Mouse (Mus musculus): ENCODE measurements around the gene Padi1. TPM values are rescaled to one million over a fixed set of nuclear protein-coding genes. Genes with fewer than 3 reads are reported as not detected.

Padi1 gene
- polyA plus RNA-seq, 1 experiment from 2014 or later: not detected

DNA sequence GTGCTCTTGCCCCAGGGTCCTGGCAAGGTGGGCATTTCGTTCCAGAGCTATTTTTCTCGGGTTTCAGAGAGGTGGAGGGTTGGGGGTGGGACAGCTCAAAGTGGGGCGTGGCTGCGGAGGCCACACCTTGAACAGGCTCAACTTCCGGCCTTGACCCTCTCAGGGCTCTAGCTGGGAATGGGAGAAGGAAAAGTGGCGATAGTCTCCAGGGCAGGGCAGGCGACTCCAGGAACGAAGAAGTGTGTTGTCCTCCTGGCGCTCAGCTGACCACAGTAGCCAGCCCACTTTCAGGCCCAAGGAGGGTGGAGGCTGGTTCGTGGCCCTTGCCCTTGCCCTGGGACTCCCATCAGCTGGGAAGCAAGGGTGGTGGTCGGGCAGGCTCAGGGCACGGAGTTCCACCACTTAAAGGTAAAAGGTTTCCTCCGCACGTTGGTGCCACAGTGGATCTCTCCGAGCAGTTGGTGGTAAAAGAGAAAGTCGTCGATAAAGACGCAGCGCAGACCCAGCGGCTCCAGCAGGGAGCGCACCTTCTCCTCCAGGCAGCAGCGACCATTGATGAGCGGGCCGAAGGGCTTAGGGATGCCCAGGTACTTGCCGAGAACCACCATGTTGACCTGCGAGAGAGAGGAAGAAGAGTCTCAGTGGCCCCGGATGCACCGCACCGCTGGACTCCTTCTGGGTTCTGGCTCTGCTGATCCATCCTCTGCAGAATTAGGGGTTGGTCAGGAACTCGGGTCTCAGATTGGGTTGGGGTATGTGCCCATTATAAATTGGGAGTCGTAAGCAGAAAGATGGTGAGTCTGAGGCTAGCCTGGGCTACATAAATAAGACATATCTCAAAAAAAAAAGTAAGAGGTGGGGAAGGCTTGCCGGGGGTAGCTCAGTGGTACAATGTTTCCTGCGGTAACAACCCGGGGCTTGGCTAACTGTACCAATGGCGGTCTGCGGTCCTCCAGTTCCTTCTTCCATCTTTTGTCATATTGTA, 31.0 kb downstream of the Padi1 start:
- peaks cover 38% of the 10 kb centered on the region for H3K4me1 ChIP-seq (replicated peaks)
- no peak overlapping the region for H3K9ac ChIP-seq
- peaks cover 37% of the 10 kb centered on the region; the same call in 1 of the 2 replicates for H3K27me3 ChIP-seq
- no peaks in the 10 kb centered on the region for H3K9me3 ChIP-seq
- ATAC-seq (ENCODE audit: low FRiP score): no peak
- no peaks in the 10 kb centered on the region for H3K36me3 ChIP-seq
- H3K4me2 ChIP-seq: peak overlapping the region; percentile 39
- 23% methylated on average over 36 of the region's 36 CpGs for WGBS
- no peak overlapping the region for H3K27ac ChIP-seq
- peak overlapping the region; percentile 8; the same call in 1 of the 2 replicates for H3K4me3 ChIP-seq

DNA sequence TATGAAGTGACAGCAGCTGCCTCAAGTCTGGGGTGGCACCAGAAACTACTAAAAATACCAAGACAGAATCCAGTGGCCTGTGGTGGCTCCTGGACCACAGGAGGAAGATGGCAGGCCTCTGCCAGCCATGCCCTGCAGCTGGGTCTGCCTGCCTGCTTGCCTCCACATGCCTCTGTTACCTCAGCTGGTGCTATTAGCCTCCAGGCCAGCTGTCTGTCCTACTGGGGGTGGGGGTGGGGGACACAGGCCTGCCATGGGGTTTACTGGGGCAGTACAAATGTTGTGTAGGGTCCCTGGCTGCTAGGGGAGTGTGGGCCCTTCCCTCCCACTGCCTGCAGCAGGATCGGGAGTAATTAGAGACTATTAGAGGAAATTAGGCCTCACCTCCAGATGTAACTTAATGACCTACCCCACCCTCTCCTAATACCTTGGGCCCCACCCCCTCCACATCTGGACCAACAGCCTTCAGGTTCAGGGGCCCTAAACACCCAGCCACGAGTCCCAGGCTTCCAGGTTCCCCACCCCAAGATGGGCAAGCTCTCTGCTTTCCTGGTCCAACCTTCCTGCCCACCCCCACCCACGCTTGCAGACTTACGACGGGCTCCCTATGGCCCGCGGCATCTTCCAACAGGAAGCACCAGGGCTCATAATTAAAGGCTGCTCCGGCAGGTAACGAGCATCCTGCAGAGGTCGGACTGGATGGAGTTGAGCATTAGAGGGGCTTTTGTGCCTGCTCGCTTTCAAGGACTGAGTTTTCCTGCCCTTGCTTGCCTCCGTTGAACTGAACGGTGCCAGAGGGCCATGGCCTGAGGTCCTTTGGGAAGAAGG, 32.0 kb downstream of the Padi1 start:
- no peak for ATAC-seq (ENCODE audit: low FRiP score)
- Histone ChIP-seq H3K4me2 (peak overlapping the region; percentile 39), H3K9me3 (no peaks in the 10 kb centered on the region)

GRCm38 (mm10) chr4:140812609-140813008, 33.0 kb downstream of the Padi1 start:
- ATAC-seq (ENCODE audit: low FRiP score): no peak
- Histone ChIP-seq H3K36me3 (no peaks in the 10 kb centered on the region), H3K4me1 (replicated peaks) (peaks cover 38% of the 10 kb centered on the region), H3K4me3 (no peak overlapping the region), H3K27ac (no peak overlapping the region), H3K27me3 (peaks cover 37% of the 10 kb centered on the region; the same call in 1 of the 2 replicates), H3K4me2 (no peak overlapping the region), H3K9me3 (no peaks in the 10 kb centered on the region), H3K9ac (no peak overlapping the region)
- WGBS: 36% methylated on average over 12 of the region's 14 CpGs

More for the DNA sequence above, 32.0 kb downstream of the Padi1 start:
- Histone ChIP-seq H3K4me1 (replicated peaks) (peaks cover 38% of the 10 kb centered on the region), H3K4me3 (no peak overlapping the region), H3K27ac (no peak overlapping the region), H3K27me3 (peaks cover 37% of the 10 kb centered on the region; the same call in 1 of the 2 replicates), H3K9ac (no peak overlapping the region), H3K36me3 (no peaks in the 10 kb centered on the region)
- 35% methylated on average over 13 of the region's 13 CpGs for WGBS

GRCm38 (mm10) chr4:140812191-140812590, 33.4 kb downstream of the Padi1 start:
- no peak overlapping the region for H3K4me2 ChIP-seq
- no peak overlapping the region for H3K4me3 ChIP-seq
- H3K27ac ChIP-seq: no peak overlapping the region
- peaks cover 37% of the 10 kb centered on the region; the same call in 1 of the 2 replicates for H3K27me3 ChIP-seq
- 80% methylated on average over 8 of the region's 8 CpGs for WGBS
- no peak overlapping the region; the same call in 1 of the 2 replicates for H3K9ac ChIP-seq
- H3K4me1 ChIP-seq (replicated peaks): peaks cover 38% of the 10 kb centered on the region
- no peaks in the 10 kb centered on the region for H3K9me3 ChIP-seq
- no peak for ATAC-seq (ENCODE audit: low FRiP score)
- H3K36me3 ChIP-seq: no peaks in the 10 kb centered on the region

- Histone ChIP-seq H3K4me1 (replicated peaks) (peaks cover 26% of the 10 kb centered on the region), H3K27ac (no peak within 1 kb of the TSS), H3K9ac (no peak within 1 kb of the TSS), H3K36me3 (no peaks in the 10 kb centered on the region), H3K4me3 (no peak within 1 kb of the TSS), H3K4me2 (no peak within 1 kb of the TSS), H3K27me3 (peaks cover 31% of the 10 kb centered on the region; the same call in 1 of the 2 replicates), H3K9me3 (no peaks in the 10 kb centered on the region)
- ATAC-seq (ENCODE audit: low FRiP score): no peak
- 78% methylated on average over 15 of the region's 16 CpGs for WGBS
Observed at GRCm38 (mm10) chr4:140810458-140811260, 34.9 kb downstream of the Padi1 start, which contains the start of gene Padi3. TSS of gene Padi3 (minus strand) at chr4:140810648.

DNA sequence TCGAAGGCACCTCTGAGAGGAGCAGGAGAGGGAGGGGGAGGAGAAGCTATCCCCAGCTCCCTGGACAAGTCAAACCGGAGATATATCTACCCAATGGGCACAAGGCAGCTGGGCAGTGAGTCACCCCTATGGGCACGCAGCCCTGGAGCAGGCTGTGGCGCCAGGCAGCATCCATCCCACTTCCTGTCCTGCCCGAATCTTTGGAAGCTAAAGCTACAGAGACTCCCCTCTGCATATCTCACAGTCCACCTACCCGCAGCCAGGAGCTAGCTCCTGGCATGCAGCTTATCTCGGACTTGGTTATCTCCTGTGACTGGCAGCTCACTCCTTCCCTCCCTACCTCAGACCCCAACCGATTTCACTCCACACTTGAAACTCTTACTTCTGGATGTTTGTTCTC, 36.5 kb downstream of the Padi1 start:
- no peak for ATAC-seq (ENCODE audit: low FRiP score)
- Histone ChIP-seq H3K4me3 (no peak overlapping the region), H3K9ac (no peak overlapping the region), H3K4me2 (no peak overlapping the region), H3K4me1 (replicated peaks) (peaks cover 20% of the 10 kb centered on the region), H3K27me3 (peaks cover 18% of the 10 kb centered on the region; the same call in 1 of the 2 replicates), H3K36me3 (no peaks in the 10 kb centered on the region), H3K9me3 (no peaks in the 10 kb centered on the region), H3K27ac (no peak overlapping the region)
- 83% methylated on average over 8 of the region's 8 CpGs for WGBS

- no peak overlapping the region for H3K4me2 ChIP-seq
- H3K27me3 ChIP-seq: no peaks in the 10 kb centered on the region
- 88% methylated on average over 9 of the region's 9 CpGs for WGBS
- H3K4me3 ChIP-seq: no peak overlapping the region
- H3K36me3 ChIP-seq: no peaks in the 10 kb centered on the region
- no peaks in the 10 kb centered on the region for H3K4me1 ChIP-seq (replicated peaks)
- no peak overlapping the region for H3K27ac ChIP-seq
- no peak overlapping the region for H3K9ac ChIP-seq
- no peaks in the 10 kb centered on the region for H3K9me3 ChIP-seq
- no peak for ATAC-seq (ENCODE audit: low FRiP score)
Observed at GRCm38 (mm10) chr4:140804601-140805000, 41.0 kb downstream of the Padi1 start.

DNA sequence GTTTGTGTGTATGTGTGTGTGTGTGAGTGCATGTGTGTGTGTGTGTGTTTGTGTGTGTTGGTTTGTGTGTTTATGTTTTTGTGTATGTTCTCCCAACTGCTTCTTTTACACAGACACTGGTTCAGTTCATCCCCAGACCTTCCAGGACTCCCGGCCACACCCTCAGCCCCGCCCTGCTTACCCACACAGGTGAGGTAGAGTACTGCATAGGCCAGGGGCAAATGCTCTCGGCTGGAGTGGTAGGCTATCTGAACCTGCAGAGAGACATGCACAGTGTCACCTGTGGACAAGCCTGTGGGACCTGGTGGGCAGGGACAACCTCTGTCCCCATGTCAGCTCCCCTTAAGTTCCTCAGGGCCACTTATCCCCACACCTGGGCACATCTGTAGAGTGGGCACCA, 44.2 kb downstream of the Padi1 start:
- no peak overlapping the region for H3K27ac ChIP-seq
- H3K4me1 ChIP-seq (replicated peaks): no peaks in the 10 kb centered on the region
- no peaks in the 10 kb centered on the region for H3K9me3 ChIP-seq
- no peaks in the 10 kb centered on the region for H3K27me3 ChIP-seq
- H3K4me3 ChIP-seq: no peak overlapping the region
- H3K36me3 ChIP-seq: no peaks in the 10 kb centered on the region
- ATAC-seq (ENCODE audit: low FRiP score): no peak
- WGBS: 89% methylated on average over 3 of the region's 3 CpGs
- H3K9ac ChIP-seq: no peak overlapping the region
- no peak overlapping the region for H3K4me2 ChIP-seq

GRCm38 (mm10) chr4:140796786-140797185, 48.8 kb downstream of the Padi1 start:
- WGBS: 85% methylated on average over 3 of the region's 3 CpGs
- no peak overlapping the region for H3K27ac ChIP-seq
- H3K9me3 ChIP-seq: no peaks in the 10 kb centered on the region
- no peak overlapping the region for H3K4me2 ChIP-seq
- H3K36me3 ChIP-seq: no peaks in the 10 kb centered on the region
- H3K9ac ChIP-seq: no peak overlapping the region
- H3K4me1 ChIP-seq (replicated peaks): no peaks in the 10 kb centered on the region
- no peaks in the 10 kb centered on the region for H3K27me3 ChIP-seq
- ATAC-seq (ENCODE audit: low FRiP score): no peak
- H3K4me3 ChIP-seq: no peak overlapping the region

- Histone ChIP-seq H3K4me2 (no peak overlapping the region), H3K4me3 (no peak overlapping the region), H3K9ac (no peak overlapping the region), H3K36me3 (no peaks in the 10 kb centered on the region), H3K4me1 (replicated peaks) (no peaks in the 10 kb centered on the region), H3K27me3 (no peaks in the 10 kb centered on the region), H3K9me3 (no peaks in the 10 kb centered on the region), H3K27ac (no peak overlapping the region)
- ATAC-seq (ENCODE audit: low FRiP score): no peak
- 86% methylated on average over 9 of the region's 9 CpGs for WGBS
Observed at GRCm38 (mm10) chr4:140794678-140795077, 50.9 kb downstream of the Padi1 start.

- no peak for ATAC-seq (ENCODE audit: low FRiP score)
- Histone ChIP-seq H3K9me3 (no peaks in the 10 kb centered on the region), H3K27ac (no peak overlapping the region), H3K4me3 (no peak overlapping the region), H3K27me3 (no peaks in the 10 kb centered on the region), H3K9ac (no peak overlapping the region), H3K4me2 (no peak overlapping the region), H3K4me1 (replicated peaks) (no peaks in the 10 kb centered on the region), H3K36me3 (no peaks in the 10 kb centered on the region)
- 48% methylated on average over 9 of the region's 9 CpGs for WGBS
Observed at GRCm38 (mm10) chr4:140793795-140794194, 51.8 kb downstream of the Padi1 start.
